Mouse (Mus musculus): ENCODE data around the gene Pdgfd. TPM values are rescaled to one million over a fixed set of nuclear protein-coding genes. Genes with fewer than 3 reads are reported as not detected.

The Pdgfd gene
- polyA plus RNA-seq (2017; shearing (Covaris generic)) = not detected

GRCm38 (mm10) chr9:6168391-6169037, at the start of gene Pdgfd:
Gene Pdgfd, plus strand, starts transcription at chr9:6168584.

GRCm38 (mm10) chr9:6269796-6270280, 101.5 kb downstream of the Pdgfd start, which contains the start of gene Ddi1:
Gene Ddi1, minus strand, starts transcription at chr9:6269846.

Other genes starting within 250 kb of the Pdgfd start
- gene Ddi1, start 101.3 kb downstream of the Pdgfd start, polyA plus RNA-seq (2017; shearing (Covaris generic)) = not detected